Mouse (Mus musculus): Measurements from ENCODE around the gene Ticrr. TPM values are rescaled to one million over a fixed set of nuclear protein-coding genes. Genes with fewer than 3 reads are reported as not detected.

Ticrr gene
- polyA plus RNA-seq, 1 experiment from 2014 or later, result 7.6 TPM

- no peak overlapping the region for H3K27ac ChIP-seq
- peaks cover 5% of the 10 kb centered on the region; the same call in 1 of the 2 replicates for H3K4me1 ChIP-seq
- peaks cover 68% of the 10 kb centered on the region for H3K36me3 ChIP-seq (ENCODE audit: poor library complexity, severe bottlenecking)
- H3K9me3 ChIP-seq (replicated peaks), result no peaks in the 10 kb centered on the region
- no peak overlapping the region for H3K9ac ChIP-seq
- H3K4me3 ChIP-seq, result no peak overlapping the region
- ATAC-seq, result no peak
- no peaks in the 10 kb centered on the region for H3K27me3 ChIP-seq
- WGBS, result 90% methylated on average over 5 of the region's 5 CpGs
- H3K4me2 ChIP-seq, result no peak overlapping the region
Observed at GRCm38 (mm10) chr7:79705210-79705609, 45.2 kb downstream of the Ticrr start.

DNA sequence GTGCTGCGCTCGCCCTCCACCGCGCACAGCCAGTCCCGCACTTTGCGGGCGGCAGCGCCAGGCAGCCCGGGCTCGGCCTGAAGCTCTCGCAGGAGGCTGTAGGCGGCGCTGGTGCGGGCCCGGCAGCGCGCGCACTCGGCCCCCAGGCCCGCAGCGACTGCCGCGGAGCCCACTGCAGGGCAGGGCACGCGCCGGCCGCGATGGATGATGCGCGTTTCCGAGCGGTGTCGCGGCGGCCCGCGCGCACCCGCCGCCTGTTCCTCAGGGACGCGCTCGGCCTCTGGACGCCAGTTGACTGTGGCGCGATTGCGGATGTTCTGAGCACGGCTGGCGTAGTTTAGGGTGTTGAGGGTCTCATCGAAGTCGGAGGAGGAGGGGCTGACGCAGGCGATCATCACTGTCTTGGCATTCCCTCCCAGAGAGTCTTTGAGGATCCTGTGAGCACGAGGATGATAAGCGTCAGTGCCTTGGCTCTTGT, 50.2 kb downstream of the Ticrr start:
- H3K36me3 ChIP-seq (ENCODE audit: poor library complexity, severe bottlenecking), result peaks cover 24% of the 10 kb centered on the region
- H3K27ac ChIP-seq, result no peak overlapping the region
- ATAC-seq, result peak; percentile 92
- WGBS, result 2% methylated on average over 28 of the region's 55 CpGs
- H3K9me3 ChIP-seq (replicated peaks), result no peaks in the 10 kb centered on the region
- H3K9ac ChIP-seq, result peak overlapping the region; percentile 62
- peaks cover 19% of the 10 kb centered on the region for H3K4me1 ChIP-seq
- H3K4me3 ChIP-seq, result peak overlapping the region; percentile 46
- peaks cover 11% of the 10 kb centered on the region; the same call in 1 of the 2 replicates for H3K27me3 ChIP-seq
- peak overlapping the region; percentile 70 for H3K4me2 ChIP-seq

DNA sequence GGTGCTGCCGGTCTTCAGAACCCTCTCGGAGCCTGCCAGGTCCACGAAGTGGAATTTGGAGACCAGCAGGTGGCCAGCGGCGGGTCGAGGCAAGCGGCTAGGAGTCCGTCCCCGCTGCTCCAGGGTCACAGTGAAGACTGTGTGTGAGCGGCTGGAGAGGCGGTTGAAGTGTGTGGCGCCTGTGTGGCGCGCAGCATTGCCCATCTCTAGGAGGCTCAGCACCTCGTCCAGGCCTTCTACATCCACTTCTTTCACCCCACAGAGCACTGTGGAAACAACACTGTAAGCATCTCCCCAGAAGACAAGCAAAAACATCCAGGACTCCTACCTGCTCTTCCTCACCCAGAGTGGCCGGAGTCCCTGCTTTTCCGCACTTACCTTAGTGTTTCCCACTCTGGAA, 50.8 kb downstream of the Ticrr start:
- WGBS, result 35% methylated on average over 17 of the region's 17 CpGs
- H3K9me3 ChIP-seq (replicated peaks), result no peaks in the 10 kb centered on the region
- H3K4me2 ChIP-seq, result peak overlapping the region; percentile 70
- H3K9ac ChIP-seq, result peak overlapping the region; percentile 62
- H3K36me3 ChIP-seq (ENCODE audit: poor library complexity, severe bottlenecking), result peaks cover 24% of the 10 kb centered on the region
- ATAC-seq, result no peak
- H3K4me3 ChIP-seq, result peak overlapping the region; percentile 46
- H3K27me3 ChIP-seq, result peaks cover 11% of the 10 kb centered on the region; the same call in 1 of the 2 replicates
- H3K27ac ChIP-seq, result no peak overlapping the region
- H3K4me1 ChIP-seq, result peaks cover 24% of the 10 kb centered on the region

DNA sequence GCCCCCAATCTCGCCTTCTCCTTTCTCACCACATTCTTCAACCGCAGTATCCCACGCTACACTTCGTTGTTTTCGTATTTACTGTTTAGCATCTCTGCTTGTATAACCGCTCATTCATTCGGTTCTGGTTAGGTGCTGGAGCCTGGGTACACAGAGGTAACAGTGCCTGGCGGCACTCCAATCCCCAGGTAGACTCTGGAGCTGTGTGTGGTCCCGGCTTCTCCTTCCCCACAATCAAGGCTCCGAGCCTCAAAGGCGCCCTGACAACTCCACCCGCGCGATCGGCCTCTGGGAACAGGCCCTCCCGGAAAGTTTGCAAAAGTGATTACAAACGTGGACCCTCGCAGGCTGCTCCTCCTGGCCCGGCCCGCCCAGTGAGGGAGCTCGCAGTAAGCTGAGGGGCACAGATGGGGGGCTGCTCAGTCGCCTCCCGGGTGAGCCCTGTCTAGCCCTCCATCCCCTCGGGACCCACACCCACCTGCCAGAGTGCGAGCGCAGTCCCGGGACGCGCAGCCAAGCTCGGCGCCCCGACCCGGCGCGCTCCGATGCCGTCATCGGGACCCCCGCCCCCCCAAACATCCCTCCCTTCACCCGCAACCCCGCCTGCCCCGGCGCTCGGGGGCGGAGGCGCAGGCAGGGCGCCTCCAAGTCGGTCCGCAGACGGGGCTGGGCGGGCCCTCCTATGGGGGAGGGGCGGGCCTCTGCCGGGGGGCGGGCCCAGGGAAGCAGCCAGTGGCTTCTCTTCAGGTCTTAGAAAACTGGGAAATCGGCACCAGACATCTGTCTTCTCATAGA, 55.4 kb downstream of the Ticrr start, which contains the start of gene Kif7:
Gene Kif7 (minus strand): TSS at position 534 of the 795 bp plus-strand sequence.
- Histone ChIP-seq H3K4me2 (peak within 1 kb of the TSS; percentile 83), H3K4me3 (peak within 1 kb of the TSS; percentile 67), H3K27me3 (peaks cover 26% of the 10 kb centered on the region), H3K9me3 (replicated peaks) (0 out of 2 replicates have a peak, but pooled peaks cover 3% of the 10 kb centered on the region), H3K9ac (peak within 1 kb of the TSS; percentile 77), H3K27ac (no peak within 1 kb of the TSS), H3K4me1 (peaks cover 22% of the 10 kb centered on the region), H3K36me3 (ENCODE audit: poor library complexity, severe bottlenecking) (no peaks in the 10 kb centered on the region)
- peak; percentile 91 for ATAC-seq
- 1% methylated on average over 49 of the region's 55 CpGs for WGBS

DNA sequence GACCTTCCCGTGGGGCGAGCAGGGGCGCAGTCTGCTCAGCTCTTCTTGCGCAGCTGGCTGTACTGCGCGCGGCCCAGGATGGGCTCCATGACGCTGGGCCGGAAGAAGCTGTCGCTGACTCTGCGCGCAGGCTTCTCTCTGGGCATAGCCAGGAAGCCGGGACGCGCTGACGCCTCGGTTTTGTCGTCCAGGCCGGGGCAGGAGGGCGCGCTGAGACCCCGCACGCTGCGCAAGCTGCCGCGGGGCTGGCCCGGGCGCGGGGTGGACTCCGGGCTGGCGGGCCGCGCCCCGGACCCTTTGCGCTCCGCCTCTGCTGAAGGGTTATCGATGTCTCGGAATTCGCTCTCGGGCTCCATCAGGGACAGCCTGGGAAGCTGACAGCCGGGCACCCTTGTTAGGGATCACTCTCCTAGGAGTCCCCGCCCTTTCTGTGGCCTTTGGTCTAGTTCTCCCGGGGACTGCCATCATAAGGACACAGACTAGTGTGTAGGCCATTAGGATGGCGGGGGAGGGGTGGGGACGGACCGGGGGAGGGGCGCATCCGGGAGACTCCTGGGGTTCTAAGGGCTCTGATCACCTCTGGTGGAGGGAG, 61.5 kb downstream of the Ticrr start:
- H3K9ac ChIP-seq, result peak overlapping the region; percentile 78
- peaks cover 49% of the 10 kb centered on the region for H3K27me3 ChIP-seq
- H3K4me2 ChIP-seq, result peak overlapping the region; percentile 85
- H3K4me1 ChIP-seq, result peaks cover 4% of the 10 kb centered on the region; the same call in 1 of the 2 replicates
- WGBS, result 0% methylated on average over 48 of the region's 48 CpGs
- H3K9me3 ChIP-seq (replicated peaks), result 0 out of 2 replicates have a peak, but pooled peaks cover 3% of the 10 kb centered on the region
- H3K36me3 ChIP-seq (ENCODE audit: poor library complexity, severe bottlenecking), result no peaks in the 10 kb centered on the region
- H3K4me3 ChIP-seq, result peak overlapping the region; percentile 62
- ATAC-seq, result peak; percentile 83
- H3K27ac ChIP-seq, result no peak overlapping the region

DNA sequence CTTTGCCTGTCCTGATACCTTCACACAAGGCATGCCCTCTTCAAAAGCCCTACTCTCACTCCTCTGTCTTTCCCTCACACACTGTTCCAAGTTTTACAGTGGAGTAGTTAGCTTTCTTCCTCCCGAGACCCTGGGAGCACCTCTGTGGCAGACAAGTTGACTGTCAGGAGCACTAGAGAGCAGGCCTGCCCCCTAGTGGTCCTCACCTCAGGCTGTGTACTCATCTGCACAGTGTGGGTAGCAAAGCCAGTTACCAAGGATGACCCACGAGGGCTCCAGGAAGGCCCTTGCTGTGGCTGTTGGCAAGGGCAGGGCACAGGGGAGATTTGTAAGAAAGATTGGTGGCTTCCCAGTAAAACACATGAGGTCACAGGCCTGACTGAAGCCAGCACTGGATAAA, 67.1 kb downstream of the Ticrr start:
- H3K9me3 ChIP-seq (replicated peaks), result no peaks in the 10 kb centered on the region
- no peak overlapping the region for H3K27ac ChIP-seq
- peaks cover 19% of the 10 kb centered on the region for H3K27me3 ChIP-seq
- WGBS, result 18% methylated on average over 2 of the region's 2 CpGs
- no peak overlapping the region for H3K4me2 ChIP-seq
- no peaks in the 10 kb centered on the region for H3K4me1 ChIP-seq
- no peak overlapping the region for H3K4me3 ChIP-seq
- H3K36me3 ChIP-seq (ENCODE audit: poor library complexity, severe bottlenecking), result no peaks in the 10 kb centered on the region
- ATAC-seq, result no peak
- no peak overlapping the region for H3K9ac ChIP-seq

GRCm38 (mm10) chr7:79728219-79728618, 68.2 kb downstream of the Ticrr start:
- peak; percentile 31; the same call in 1 of the 2 replicates for ATAC-seq
- WGBS, result 24% methylated on average over 6 of the region's 6 CpGs
- Histone ChIP-seq H3K4me1 (no peaks in the 10 kb centered on the region), H3K27ac (no peak overlapping the region), H3K9ac (no peak overlapping the region), H3K4me2 (no peak overlapping the region), H3K27me3 (peaks cover 8% of the 10 kb centered on the region), H3K9me3 (replicated peaks) (no peaks in the 10 kb centered on the region), H3K36me3 (ENCODE audit: poor library complexity, severe bottlenecking) (no peaks in the 10 kb centered on the region), H3K4me3 (no peak overlapping the region)

GRCm38 (mm10) chr7:79729169-79729568, 69.2 kb downstream of the Ticrr start:
- Histone ChIP-seq H3K4me1 (no peaks in the 10 kb centered on the region), H3K4me3 (no peak overlapping the region), H3K36me3 (ENCODE audit: poor library complexity, severe bottlenecking) (no peaks in the 10 kb centered on the region), H3K9me3 (replicated peaks) (no peaks in the 10 kb centered on the region), H3K4me2 (0 out of 2 replicates have a peak overlapping the region, but pooled peaks have one; percentile 10), H3K9ac (no peak overlapping the region), H3K27me3 (0 out of 2 replicates have a peak, but pooled peaks cover 2% of the 10 kb centered on the region), H3K27ac (no peak overlapping the region)
- 4% methylated on average over 8 of the region's 8 CpGs for WGBS
- ATAC-seq, result peak; percentile 54

- no peaks in the 10 kb centered on the region for H3K9me3 ChIP-seq (replicated peaks)
- peaks cover 4% of the 10 kb centered on the region; the same call in 1 of the 2 replicates for H3K36me3 ChIP-seq (ENCODE audit: poor library complexity, severe bottlenecking)
- no peaks in the 10 kb centered on the region for H3K4me1 ChIP-seq
- H3K4me2 ChIP-seq, result no peak overlapping the region
- no peak overlapping the region for H3K9ac ChIP-seq
- 0 out of 2 replicates have a peak, but pooled peaks cover 2% of the 10 kb centered on the region for H3K27me3 ChIP-seq
- peak; percentile 37 for ATAC-seq
- no peak overlapping the region for H3K27ac ChIP-seq
- H3K4me3 ChIP-seq, result no peak overlapping the region
- WGBS, result 71% methylated on average over 11 of the region's 11 CpGs
Observed at GRCm38 (mm10) chr7:79729743-79730370, 69.9 kb downstream of the Ticrr start.

DNA sequence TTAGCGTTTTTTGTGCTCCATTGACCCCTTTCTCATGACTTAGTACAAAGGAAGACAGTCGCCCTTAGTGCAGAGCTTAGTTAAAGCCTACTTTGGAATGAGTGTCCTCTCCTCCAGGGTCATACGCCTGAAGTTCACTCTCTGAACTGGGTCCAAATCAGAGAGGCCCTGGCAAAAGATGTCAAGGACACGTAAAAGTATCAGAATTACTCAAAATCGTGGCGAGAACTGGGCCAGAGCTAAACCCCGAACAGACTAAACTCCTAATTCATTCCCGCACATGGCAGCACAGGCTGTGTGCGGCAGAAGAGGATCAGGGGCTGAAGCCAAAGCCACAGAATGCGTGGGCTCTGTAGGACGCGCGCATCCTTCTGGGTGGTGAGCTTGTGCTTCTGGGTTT, 71.4 kb downstream of the Ticrr start:
- H3K4me1 ChIP-seq, result no peaks in the 10 kb centered on the region
- no peaks in the 10 kb centered on the region for H3K9me3 ChIP-seq (replicated peaks)
- H3K27ac ChIP-seq, result no peak overlapping the region
- H3K4me3 ChIP-seq, result no peak overlapping the region
- no peak overlapping the region for H3K9ac ChIP-seq
- no peak overlapping the region for H3K4me2 ChIP-seq
- WGBS, result 71% methylated on average over 13 of the region's 13 CpGs
- peaks cover 9% of the 10 kb centered on the region; the same call in 1 of the 2 replicates for H3K36me3 ChIP-seq (ENCODE audit: poor library complexity, severe bottlenecking)
- no peaks in the 10 kb centered on the region for H3K27me3 ChIP-seq
- no peak for ATAC-seq

DNA sequence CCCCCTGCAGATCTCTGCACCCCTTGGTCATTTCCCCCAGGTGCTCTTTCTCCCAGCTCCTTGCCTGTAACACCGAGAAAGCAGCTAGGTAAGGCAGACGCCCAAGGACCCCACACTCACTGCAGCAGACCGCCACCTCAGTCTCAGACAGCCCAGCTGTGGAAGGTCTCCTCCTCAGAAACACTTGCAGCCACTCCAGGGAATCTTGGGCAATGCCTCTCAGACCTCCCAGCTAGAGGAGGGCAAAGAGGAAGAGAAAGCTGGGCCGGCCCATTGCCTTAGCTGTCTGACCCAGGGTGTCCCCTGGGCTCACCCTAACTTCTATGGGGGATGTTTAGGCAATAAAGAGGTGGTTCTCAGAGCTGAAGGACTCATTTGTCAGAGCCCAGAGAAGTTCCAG, 72.6 kb downstream of the Ticrr start, which contains the start of gene Plin1:
Gene Plin1 (minus strand): TSS at position 282 of the 400 bp plus-strand sequence.
- 66% methylated on average over 4 of the region's 4 CpGs for WGBS
- no peaks in the 10 kb centered on the region for H3K27me3 ChIP-seq
- peaks cover 21% of the 10 kb centered on the region for H3K36me3 ChIP-seq (ENCODE audit: poor library complexity, severe bottlenecking)
- no peak within 1 kb of the TSS for H3K4me2 ChIP-seq
- H3K9me3 ChIP-seq (replicated peaks), result no peaks in the 10 kb centered on the region
- no peak for ATAC-seq
- no peak within 1 kb of the TSS for H3K27ac ChIP-seq
- no peak within 1 kb of the TSS for H3K4me3 ChIP-seq
- H3K9ac ChIP-seq, result no peak within 1 kb of the TSS
- no peaks in the 10 kb centered on the region for H3K4me1 ChIP-seq

DNA sequence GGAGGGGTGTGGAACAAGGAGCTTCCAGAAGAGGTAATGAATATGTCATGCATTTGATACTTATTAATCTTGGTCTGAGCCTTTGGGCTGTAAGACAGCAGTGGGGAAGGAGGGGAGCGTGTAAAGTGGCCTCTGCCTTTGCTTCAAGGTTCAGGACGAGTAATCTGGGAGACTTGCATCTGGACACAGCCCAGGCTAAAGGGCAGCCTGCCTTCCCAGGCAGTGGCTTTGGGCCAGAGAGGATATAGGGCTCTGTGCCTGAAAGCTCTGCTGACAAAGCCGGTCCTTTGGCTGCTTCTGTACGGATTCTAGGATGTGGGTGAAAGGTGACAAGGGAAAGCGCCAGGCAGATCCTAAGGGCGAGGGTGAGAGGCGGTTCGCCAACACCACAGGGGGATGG, 74.6 kb downstream of the Ticrr start:
- Histone ChIP-seq H3K9me3 (replicated peaks) (no peaks in the 10 kb centered on the region), H3K9ac (no peak overlapping the region), H3K36me3 (ENCODE audit: poor library complexity, severe bottlenecking) (peaks cover 25% of the 10 kb centered on the region), H3K27ac (no peak overlapping the region), H3K27me3 (no peaks in the 10 kb centered on the region), H3K4me2 (no peak overlapping the region), H3K4me3 (no peak overlapping the region), H3K4me1 (no peaks in the 10 kb centered on the region)
- WGBS, result 86% methylated on average over 8 of the region's 8 CpGs
- no peak for ATAC-seq

Data from forebrain, embryonic 13.5 days (tissue).